ENCODE assay signal across 18 mouse cellular contexts in genomic region chr8:81856608-81857007, GRCm38 (mm10).
DNase-seq lines count a peak whose midpoint lies in the region; ATAC-seq and TF ChIP-seq lines count a peak whose summit lies in the region.
"Had no signal": no experiment of that assay in that cellular context is flagged by ENCODE, and none has a peak within 500 bp of the region (broad histone marks: within the 10 kb centered on the region; RNA-seq: fewer than 3 reads in every experiment).

No protein-coding gene starts in this region.

- H3K27ac ChIP-seq in heart, embryonic 10.5 days, result peak overlapping the region; percentile 60; the same call in 1 of the 2 replicates
- H3K27ac ChIP-seq in kidney, embryonic 16.5 days (ENCODE audit: low read length), result peak overlapping the region; percentile 14; the same call in 1 of the 2 replicates
- H3K27ac ChIP-seq in heart, embryonic 16.5 days (ENCODE audit: low read length), result peak overlapping the region; percentile 86
- no peak overlapping the region for H3K27ac ChIP-seq in neural tube, embryonic 15.5 days (replicated peaks)
- H3K27ac ChIP-seq: forebrain, embryonic 10.5 days; hindbrain, embryonic 14.5 days; liver, embryonic 15.5 days; macrophage; midbrain, embryonic 10.5 days had no signal

- no peaks in the 10 kb centered on the region for H3K27me3 ChIP-seq in heart, embryonic 10.5 days (ENCODE audit: insufficient read depth, poor library complexity, severe bottlenecking)
- H3K27me3 ChIP-seq in kidney, embryonic 16.5 days (ENCODE audit: insufficient read depth, low read length), result no peaks in the 10 kb centered on the region
- no peaks in the 10 kb centered on the region for H3K27me3 ChIP-seq in heart, embryonic 16.5 days (ENCODE audit: control insufficient read depth, insufficient read depth, low read length)
- no peaks in the 10 kb centered on the region for H3K27me3 ChIP-seq in myocyte (ENCODE audit: control insufficient read depth, insufficient read depth, insufficient read length)
- no peaks in the 10 kb centered on the region for H3K27me3 ChIP-seq in neural tube, embryonic 15.5 days (replicated peaks)
- H3K27me3 ChIP-seq: liver, embryonic 15.5 days had no signal

- H3K36me3 ChIP-seq in heart, embryonic 10.5 days, result no peaks in the 10 kb centered on the region
- H3K36me3 ChIP-seq in kidney, embryonic 16.5 days (ENCODE audit: insufficient read depth, low read length), result no peaks in the 10 kb centered on the region
- no peaks in the 10 kb centered on the region for H3K36me3 ChIP-seq in heart, embryonic 16.5 days (ENCODE audit: control insufficient read depth, insufficient read depth)
- H3K36me3 ChIP-seq in myocyte (ENCODE audit: control insufficient read depth, insufficient read depth), result no peaks in the 10 kb centered on the region
- H3K36me3 ChIP-seq in neural tube, embryonic 15.5 days, result no peaks in the 10 kb centered on the region
- H3K36me3 ChIP-seq: forebrain, embryonic 10.5 days; liver, embryonic 15.5 days; midbrain, embryonic 10.5 days had no signal

- no peak for DNase-seq in heart, embryonic 10.5 days (ENCODE audit: low spot score)
- no peak for DNase-seq in heart, adult 9 months (ENCODE audit: low spot score in 2 of 2)
- no peak for DNase-seq in kidney, adult 11 months
- DNase-seq: adrenal gland, postnatal 25 days; cerebellum, adult 11-12 months; retina, postnatal 1 day; right cerebral cortex, postnatal 4 days; thymus, postnatal 36 days had no signal

- 65% methylated on average over 6 of the region's 6 CpGs for WGBS in heart, embryonic 10.5 days
- WGBS in kidney, embryonic 16.5 days, result 36% methylated on average over 6 of the region's 6 CpGs
- 43% methylated on average over 6 of the region's 6 CpGs for WGBS in heart, embryonic 16.5 days
- 67% methylated on average over 6 of the region's 6 CpGs for WGBS in neural tube, embryonic 15.5 days

- no peak overlapping the region for H3K4me2 ChIP-seq in kidney, embryonic 16.5 days (replicated peaks; ENCODE audit: low read depth, low read length)
- peak overlapping the region; percentile 64 for H3K4me2 ChIP-seq in heart, embryonic 16.5 days (ENCODE audit: low read depth, low read length)
- H3K4me2 ChIP-seq in myocyte (ENCODE audit: low read depth), result peak overlapping the region; percentile 48
- H3K4me2 ChIP-seq in neural tube, embryonic 15.5 days, result no peak overlapping the region
- H3K4me2 ChIP-seq: hindbrain, embryonic 14.5 days; liver, embryonic 15.5 days had no signal

- H3K9ac ChIP-seq in kidney, embryonic 16.5 days (replicated peaks; ENCODE audit: low read length), result no peak overlapping the region
- peak overlapping the region; percentile 68 for H3K9ac ChIP-seq in heart, embryonic 16.5 days (ENCODE audit: low read length)
- no peak overlapping the region for H3K9ac ChIP-seq in neural tube, embryonic 15.5 days (replicated peaks)
- H3K9ac ChIP-seq: forebrain, postnatal 0 days; hindbrain, embryonic 14.5 days; liver, embryonic 15.5 days had no signal

- no peaks in the 10 kb centered on the region for H3K79me2 ChIP-seq in myocyte (ENCODE audit: control insufficient read depth, insufficient read depth)

- no peaks in the 10 kb centered on the region for H3K9me3 ChIP-seq in heart, embryonic 10.5 days
- H3K9me3 ChIP-seq in kidney, embryonic 16.5 days (ENCODE audit: low read length), result no peaks in the 10 kb centered on the region
- H3K9me3 ChIP-seq in heart, embryonic 16.5 days (replicated peaks; ENCODE audit: control insufficient read depth, low read length), result no peaks in the 10 kb centered on the region
- no peaks in the 10 kb centered on the region for H3K9me3 ChIP-seq in neural tube, embryonic 15.5 days (replicated peaks)
- H3K9me3 ChIP-seq: forebrain, embryonic 10.5 days; liver, embryonic 15.5 days; midbrain, embryonic 10.5 days had no signal

- ATAC-seq in kidney, embryonic 16.5 days (ENCODE audit: low FRiP score, low TSS enrichment), result no peak
- ATAC-seq in heart, embryonic 16.5 days (replicated peaks; ENCODE audit: extremely low read depth, insufficient read depth, low FRiP score), result no peak
- ATAC-seq in neural tube, embryonic 15.5 days (ENCODE audit: low FRiP score), result no peak

- TF ChIP-seq POLR2A in myocyte (IDR thresholded peaks at IDR 0.05; ENCODE audit: insufficient read length, low read depth), result no peak

- H3K4me1 ChIP-seq in heart, embryonic 10.5 days, result peaks cover 31% of the 10 kb centered on the region
- 0 out of 2 replicates have a peak, but pooled peaks cover 4% of the 10 kb centered on the region for H3K4me1 ChIP-seq in kidney, embryonic 16.5 days (ENCODE audit: insufficient read depth, low read length)
- peaks cover 16% of the 10 kb centered on the region for H3K4me1 ChIP-seq in heart, embryonic 16.5 days (ENCODE audit: control insufficient read depth, insufficient read depth, low read length)
- H3K4me1 ChIP-seq in neural tube, embryonic 15.5 days, result no peaks in the 10 kb centered on the region
- H3K4me1 ChIP-seq: forebrain, embryonic 10.5 days; liver, embryonic 15.5 days; midbrain, embryonic 10.5 days had no signal

- H3K4me3 ChIP-seq in heart, embryonic 10.5 days, result no peak overlapping the region
- H3K4me3 ChIP-seq in kidney, embryonic 16.5 days (ENCODE audit: low read length), result no peak overlapping the region
- peak overlapping the region; percentile 50 for H3K4me3 ChIP-seq in heart, embryonic 16.5 days (ENCODE audit: low read length)
- peak overlapping the region; percentile 3 for H3K4me3 ChIP-seq in myocyte
- no peak overlapping the region for H3K4me3 ChIP-seq in neural tube, embryonic 15.5 days (replicated peaks)
- H3K4me3 ChIP-seq: forebrain, embryonic 10.5 days; liver, embryonic 15.5 days; midbrain, embryonic 10.5 days had no signal

- H3ac ChIP-seq in myocyte (ENCODE audit: control insufficient read depth, insufficient read length), result no peak overlapping the region

TF ChIP-seq in myocyte, 11 proteins besides CTCF, POLR2A, EP300 and RAD21:
- TF ChIP-seq MAX (IDR thresholded peaks at IDR 0.05; ENCODE audit: low read depth) (no peak), TCF12 (IDR thresholded peaks at IDR 0.05; ENCODE audit: insufficient read depth, poor library complexity, severe bottlenecking) (no peak), E2F4 (IDR thresholded peaks at IDR 0.05; ENCODE audit: insufficient read depth) (no peak), POLR2AphosphoS2 (IDR thresholded peaks at IDR 0.05; ENCODE audit: insufficient read length, low read depth) (no peak), TCF3 (IDR thresholded peaks at IDR 0.05; ENCODE audit: insufficient read length, low read depth) (no peak), USF1 (IDR thresholded peaks at IDR 0.05; ENCODE audit: low read depth) (no peak), MYOG (IDR thresholded peaks at IDR 0.05; ENCODE audit: control insufficient read depth in 1 of 3, insufficient read depth in 1 of 3, insufficient read length in 2 of 3, low read depth in 2 of 3) (no peak), REST (IDR thresholded peaks at IDR 0.05; ENCODE audit: insufficient read depth, insufficient read length) (no peak), SRF (IDR thresholded peaks at IDR 0.05; ENCODE audit: control insufficient read depth, insufficient read length, low read depth) (no peak), MYOD1 (IDR thresholded peaks at IDR 0.05; ENCODE audit: control insufficient read depth in 1 of 3, insufficient read length in 2 of 3, low read depth in 2 of 3) (no peak), CEBPB (IDR thresholded peaks at IDR 0.05; ENCODE audit: insufficient read depth, poor library complexity, severe bottlenecking) (no peak)

Comparison
In these comparisons a context has a peak if more than half of its experiments do, and no peak if none do; other contexts are left out.
1. H3K4me3 ChIP-seq: peak in heart, embryonic 16.5 days (single experiment) and myocyte (single experiment); none in heart, embryonic 10.5 days (single experiment), kidney, embryonic 16.5 days (single experiment) and neural tube, embryonic 15.5 days (single experiment).
2. H3K4me2 ChIP-seq: peak in heart, embryonic 16.5 days (single experiment) and myocyte (single experiment); none in kidney, embryonic 16.5 days (single experiment) and neural tube, embryonic 15.5 days (single experiment).